Mouse (Mus musculus) frontal cortex, postnatal 14 days (tissue): ENCODE data around the gene Armc10.
"Not testable (repeated sequence)": the region's sequence is repeated elsewhere in the genome, so short reads cannot be mapped to it uniquely, and the experiment has no call there.

Experiments used
- DNase-seq, 2 experiments: peaks; one replicate each; pipeline ENCODE4 v3.0.0; 2022; ENCODE audit warnings: low spot score in 2 of 2

Gene Armc10

GRCm38 (mm10) chr5:21667191-21668137 lies 21.9 kb downstream of the Armc10 start:
- DNase-seq, result no peak

- DNase-seq, result no peak
Measured at GRCm38 (mm10) chr5:21669307-21669706, 23.7 kb downstream of the Armc10 start.

DNA sequence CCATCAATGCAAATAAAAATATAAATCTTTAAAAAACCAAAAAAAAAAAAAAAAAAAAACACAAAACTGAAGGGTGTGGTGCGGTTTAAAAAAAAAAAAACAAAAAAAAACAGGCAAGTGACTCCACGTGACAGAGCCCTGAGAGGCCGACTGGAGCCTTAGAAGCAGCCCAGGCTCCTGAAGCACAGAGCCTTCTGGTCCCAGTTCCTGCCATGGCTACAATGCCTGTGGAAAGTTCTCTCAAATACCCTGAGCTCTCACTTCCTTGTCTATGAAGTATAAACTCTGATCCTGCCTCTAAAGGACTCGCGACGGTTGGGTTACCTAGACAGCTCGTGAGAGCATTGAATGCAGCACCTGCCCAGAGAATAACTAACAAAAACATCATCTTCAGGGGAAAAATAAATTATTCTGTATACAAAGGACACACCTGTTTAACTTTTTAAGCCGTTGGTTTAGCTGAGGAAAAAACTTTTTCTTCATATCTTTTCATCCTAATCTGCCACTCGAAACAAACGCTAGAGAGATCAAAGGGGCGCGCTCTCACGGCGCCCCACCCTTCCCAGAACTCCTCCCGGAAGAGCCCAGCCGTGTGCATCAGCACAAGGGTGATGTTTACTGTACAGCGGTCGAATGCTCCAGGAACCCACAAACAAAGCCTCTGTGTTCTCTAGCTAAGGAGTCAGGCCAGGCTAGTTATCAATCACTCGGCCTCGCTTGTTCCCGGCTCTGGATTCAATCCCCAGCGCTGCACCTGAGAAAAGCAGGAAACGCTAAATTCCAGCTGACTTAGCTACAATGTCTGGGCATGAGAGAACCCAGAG lies 27.4 kb downstream of the Armc10 start:
- no peak for DNase-seq

- no peak for DNase-seq
Measured at GRCm38 (mm10) chr5:21673742-21674141, 28.1 kb downstream of the Armc10 start.

DNA sequence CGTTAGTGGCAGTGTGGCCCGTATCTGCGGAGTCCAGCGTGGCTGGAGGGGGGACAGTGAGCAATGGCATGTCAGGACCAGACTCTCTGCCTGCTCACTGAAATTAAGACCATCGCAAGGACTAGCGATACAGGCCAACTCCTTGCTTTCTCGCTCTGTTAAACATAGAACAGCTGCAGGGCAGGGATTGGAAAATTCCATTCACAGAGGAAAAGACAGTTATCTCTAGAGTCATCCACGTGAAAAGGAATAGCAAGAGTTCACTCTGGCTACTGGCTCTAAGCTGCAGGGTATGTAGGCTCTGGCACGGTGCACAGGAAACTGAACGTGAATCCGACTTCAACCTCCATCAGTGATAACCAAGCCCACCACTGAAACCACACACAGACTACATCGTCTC lies 29.4 kb downstream of the Armc10 start:
- DNase-seq, result no peak

- DNase-seq, result no peak
Measured at GRCm38 (mm10) chr5:21675494-21675893, 29.9 kb downstream of the Armc10 start.

DNA sequence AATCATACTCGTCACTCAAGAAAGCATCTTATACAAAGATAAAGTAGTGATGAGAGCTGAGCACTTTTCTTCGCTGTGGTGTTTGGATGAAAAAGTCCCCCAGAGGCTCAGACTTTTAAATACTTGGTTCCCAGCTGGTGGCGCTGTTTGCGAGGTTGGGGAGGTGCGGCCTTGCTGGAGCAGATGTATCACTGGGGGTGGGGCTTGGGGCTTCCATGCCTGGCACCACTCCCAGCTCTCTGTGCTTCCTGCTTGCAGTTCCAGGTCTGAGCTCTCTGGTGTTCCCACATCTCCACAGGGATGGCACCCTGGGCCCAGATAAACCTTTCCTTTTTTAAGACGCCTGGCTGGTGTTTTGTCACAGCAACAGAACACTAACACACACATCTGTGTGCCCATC lies 32.3 kb downstream of the Armc10 start:
- DNase-seq, result no peak

DNA sequence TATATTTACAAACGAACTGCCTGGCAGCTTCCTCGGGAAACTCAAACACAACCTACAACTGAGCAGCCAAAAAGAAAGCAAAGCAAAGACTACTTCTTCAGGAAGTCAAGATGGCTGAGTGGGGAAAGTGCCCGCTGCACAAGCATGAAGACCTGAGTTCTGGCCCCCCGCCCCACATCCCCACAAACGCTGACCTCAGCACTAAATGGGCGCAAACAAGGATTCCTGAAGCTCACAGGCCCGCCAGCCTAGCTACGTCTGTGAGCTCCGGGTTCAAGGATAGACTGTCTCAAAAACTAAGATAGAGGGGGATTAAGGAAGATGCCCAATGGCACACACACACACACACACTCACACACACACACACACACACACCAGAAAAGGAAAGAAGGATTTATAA lies 32.8 kb downstream of the Armc10 start:
- DNase-seq, result no peak

GRCm38 (mm10) chr5:21680029-21680428 lies 34.4 kb downstream of the Armc10 start:
- DNase-seq, result no peak

DNA sequence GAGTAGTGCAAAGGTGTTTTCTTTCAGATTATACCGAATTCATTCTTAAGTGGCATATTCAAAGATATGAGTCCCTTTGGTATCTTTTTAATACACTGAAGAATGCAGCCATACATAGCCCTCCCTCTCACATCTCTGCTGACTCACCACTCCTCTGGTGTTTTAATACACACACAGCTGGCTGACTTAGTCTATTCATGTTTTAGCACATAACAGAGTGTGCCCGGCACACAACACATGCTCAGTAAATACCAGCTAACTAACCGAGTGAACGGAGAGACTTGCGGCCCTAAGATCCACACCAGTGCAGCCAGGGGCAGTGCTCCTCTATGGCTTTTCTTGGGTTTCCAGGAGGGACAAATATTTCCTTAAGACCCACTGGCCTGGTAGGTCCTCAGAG lies 35.3 kb downstream of the Armc10 start:
- DNase-seq, result no peak

DNA sequence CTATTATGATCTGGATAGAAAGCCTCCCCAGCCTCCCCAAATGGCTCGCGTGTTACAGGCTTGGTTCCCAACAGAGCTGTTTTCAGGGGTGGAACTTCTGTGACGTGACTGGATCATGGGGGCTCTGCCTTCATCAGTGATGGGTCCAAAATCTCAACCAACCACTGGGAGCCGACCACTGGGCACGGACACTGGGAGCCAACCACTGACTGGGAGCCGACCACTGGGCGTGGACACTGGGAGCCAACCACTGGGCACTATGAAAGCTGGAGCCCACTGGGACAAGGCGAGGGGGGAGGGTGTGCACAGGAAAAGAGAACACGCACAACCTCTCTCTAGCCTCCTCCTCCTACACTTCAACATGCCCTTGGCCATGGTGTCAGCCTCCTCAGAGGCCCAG lies 38.2 kb downstream of the Armc10 start:
- no peak for DNase-seq

GRCm38 (mm10) chr5:21685001-21685400 lies 39.4 kb downstream of the Armc10 start:
- no peak for DNase-seq

DNA sequence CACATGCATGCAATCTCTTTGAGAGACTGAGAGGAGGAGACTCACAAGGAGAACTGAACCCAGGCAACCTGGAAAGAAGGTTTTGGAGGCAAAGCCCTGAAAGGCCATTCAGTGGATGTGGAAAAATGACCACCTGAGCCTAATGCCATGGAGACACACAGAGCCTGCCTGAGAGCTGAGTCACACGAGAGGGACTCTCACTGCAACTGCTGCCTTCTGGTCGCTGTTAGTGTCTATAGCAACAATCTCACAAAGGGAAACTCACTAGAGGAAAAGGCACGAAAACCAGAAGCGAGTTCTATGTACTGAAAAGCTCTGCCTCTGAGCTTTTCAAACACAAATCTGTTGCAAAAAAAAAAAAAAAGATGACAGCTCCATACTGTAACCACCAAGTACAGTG lies 41.4 kb downstream of the Armc10 start:
- no peak for DNase-seq

DNA sequence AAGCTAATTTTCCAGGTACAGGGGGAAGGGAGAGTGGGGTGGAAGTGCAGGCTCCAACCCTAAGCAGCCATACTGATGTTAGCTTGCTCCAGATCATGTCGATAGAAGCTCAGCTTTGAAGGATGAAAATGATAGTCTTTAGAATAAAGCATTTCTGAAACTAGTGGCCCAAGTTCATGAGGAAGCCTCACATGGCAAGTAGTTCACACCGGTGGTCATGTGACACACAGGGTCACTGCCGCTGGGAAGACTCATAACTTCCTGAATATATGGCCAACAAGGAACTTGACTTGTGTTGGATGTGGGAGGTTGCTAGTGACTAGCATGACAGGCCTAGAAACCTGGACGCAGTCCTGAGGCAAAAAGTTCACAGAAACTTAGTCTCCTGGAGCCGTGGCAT lies 46.6 kb downstream of the Armc10 start:
- DNase-seq, result no peak

DNA sequence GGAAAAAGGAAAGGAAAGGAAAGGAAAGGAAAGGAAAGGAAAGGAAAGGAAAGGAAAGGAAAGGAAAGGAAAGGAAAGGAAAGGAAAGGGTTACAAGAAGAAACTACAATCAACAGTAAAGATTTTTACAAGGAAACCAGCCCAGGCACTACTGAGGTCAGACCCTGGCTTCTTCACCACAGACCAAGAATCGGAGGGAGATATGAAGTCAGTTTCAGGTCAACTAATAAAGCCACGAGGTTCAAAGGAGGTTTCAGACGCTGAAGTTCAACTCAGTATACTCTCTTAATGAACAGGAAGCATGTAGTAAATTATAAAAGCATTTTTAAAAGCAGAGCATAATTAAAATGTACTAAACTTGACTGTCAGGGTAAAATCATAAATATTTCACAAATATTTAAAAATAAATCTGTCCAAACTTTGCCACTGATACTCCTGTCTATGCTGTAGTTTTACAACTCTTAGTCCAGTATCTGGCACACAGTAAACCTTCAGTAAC lies 47.8 kb downstream of the Armc10 start:
- no peak for DNase-seq

DNA sequence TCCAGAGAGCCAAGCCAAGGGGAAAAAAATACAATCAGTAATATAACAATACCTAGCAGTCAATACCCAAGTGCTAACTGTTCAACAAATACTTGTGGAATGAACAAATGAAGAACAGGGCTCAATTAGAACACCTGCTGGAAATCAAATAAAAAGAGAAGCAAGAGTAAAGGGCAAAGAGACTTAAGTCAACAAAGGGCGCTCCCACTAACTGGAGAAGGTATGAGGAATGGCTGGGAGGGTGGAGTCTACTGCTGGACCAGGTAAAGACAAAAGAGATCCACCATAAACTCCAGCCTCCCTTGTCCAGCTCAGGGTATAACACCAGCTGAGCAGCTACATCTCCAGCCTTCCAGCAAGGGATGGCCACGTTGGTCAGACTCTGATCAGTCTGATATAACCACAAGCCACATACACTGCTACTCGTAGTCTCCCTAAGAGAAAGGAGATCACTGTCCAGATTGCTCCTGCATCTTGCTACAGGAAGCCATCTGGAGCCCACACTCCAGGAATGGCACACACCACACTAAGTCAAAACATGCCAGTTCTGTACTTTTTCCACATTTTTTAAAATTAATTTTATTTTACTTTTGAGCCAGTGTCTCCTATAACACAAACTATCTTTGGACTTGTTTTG lies 49.4 kb downstream of the Armc10 start:
- no peak for DNase-seq

GRCm38 (mm10) chr5:21699555-21699954 lies 53.9 kb downstream of the Armc10 start:
- not testable (repeated sequence) for DNase-seq

- no peak for DNase-seq
Measured at GRCm38 (mm10) chr5:21700272-21700821, 54.7 kb downstream of the Armc10 start.

DNA sequence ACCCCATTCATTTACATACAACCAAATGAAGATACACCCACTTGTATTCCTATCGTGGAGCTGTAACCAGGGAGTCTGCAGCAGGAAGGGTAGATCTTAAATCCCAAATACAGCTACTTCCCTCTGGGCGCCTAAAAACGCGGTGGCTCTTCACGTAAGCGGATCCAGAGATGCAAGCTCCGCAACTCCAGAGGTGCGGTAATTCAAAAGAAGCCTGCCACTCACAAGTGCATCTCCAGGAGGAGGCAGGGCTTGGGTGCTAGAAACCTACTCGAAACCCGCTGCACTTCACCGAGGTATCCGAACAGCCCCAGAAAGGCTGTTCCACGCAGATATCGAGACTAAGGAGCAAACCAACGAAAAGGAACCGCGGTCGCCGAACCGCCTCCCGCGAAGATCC lies 55.3 kb downstream of the Armc10 start:
- no peak for DNase-seq

DNA sequence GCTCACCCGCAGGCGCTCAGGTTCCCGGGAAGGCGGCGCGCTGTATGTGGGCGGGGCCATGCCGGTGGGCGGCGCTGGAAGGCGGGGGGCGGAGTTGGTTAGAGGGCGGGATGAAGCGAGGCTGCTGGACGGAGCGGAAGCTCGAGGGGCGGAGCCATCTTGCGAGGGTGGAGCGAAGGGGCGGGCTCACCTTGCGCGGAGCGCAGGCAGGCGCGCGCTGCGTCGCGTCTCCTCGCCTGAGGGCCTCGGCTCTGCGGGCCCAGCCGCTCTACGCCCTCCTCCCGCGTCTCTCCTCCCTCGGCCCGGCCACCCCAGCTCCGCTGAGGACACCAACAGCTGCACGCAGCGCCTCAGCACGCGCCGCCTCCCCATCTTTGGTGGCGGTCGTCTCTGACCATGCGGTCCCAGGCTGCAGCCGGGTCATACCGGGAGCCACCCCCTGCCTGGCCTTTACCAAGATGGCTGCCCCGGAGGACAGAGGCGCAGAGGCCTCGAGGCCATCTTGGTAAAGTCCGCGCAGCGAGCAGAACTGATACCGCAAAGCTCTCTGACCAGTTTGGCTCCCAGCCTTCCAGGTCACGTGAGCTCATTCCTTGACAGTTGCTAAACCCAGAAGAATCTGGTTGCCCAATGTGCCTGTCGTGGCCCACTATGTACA lies 55.9 kb downstream of the Armc10 start, which contains the start of gene Napepld:
Gene Napepld (minus strand): TSS at position 46 of the 658 bp plus-strand sequence.
- peak; percentile 95 to 99 for DNase-seq

DNA sequence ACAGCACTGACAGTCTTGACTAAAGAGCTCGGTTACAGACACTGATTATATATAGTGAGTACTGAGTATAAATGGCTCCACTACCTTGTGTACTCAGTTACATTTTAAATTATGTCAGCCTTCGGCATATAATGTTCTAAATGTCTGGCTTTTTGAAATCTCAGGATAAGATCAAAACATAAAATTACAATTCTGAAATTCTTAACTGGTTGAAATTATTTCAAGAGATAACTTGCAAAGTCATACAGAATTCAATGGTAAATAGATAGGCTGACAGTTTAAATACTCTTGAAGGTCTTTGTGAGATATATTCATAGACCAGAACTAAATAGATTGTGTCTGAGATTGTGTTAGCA lies 56.4 kb downstream of the Armc10 start:
- no peak for DNase-seq
